Mouse (Mus musculus) splenic B cell, adult 2 months (primary cell): ENCODE measurements around the gene Plxnb3.
"Not testable (repeated sequence)": the region's sequence is repeated elsewhere in the genome, so short reads cannot be mapped to it uniquely, and the experiment has no call there.

Source experiments
- DNase-seq: peaks from one replicate; pipeline ENCODE4 v3.0.0-alpha.2; 2011; ENCODE audit warnings: low read depth, low spot score
- H3K27me3 ChIP-seq: 2 replicates; pipeline ENCODE4 v1.6.1; 2012; ENCODE audit warnings: mild to moderate bottlenecking, low read length, moderate library complexity, mixed read lengths; ENCODE audit not compliant: control insufficient read depth, poor library complexity, insufficient read depth, severe bottlenecking
- H3K36me3 ChIP-seq: 2 replicates; pipeline ENCODE4 v1.6.1; 2012; ENCODE audit warnings: mild to moderate bottlenecking, low read length, moderate library complexity, mixed read lengths; ENCODE audit not compliant: control insufficient read depth, poor library complexity, insufficient read depth, severe bottlenecking

Plxnb3 gene

GRCm38 (mm10) chrX:73756334-73757140 is at the start of gene Plxnb3:
TSS of gene Plxnb3 (plus strand) at chrX:73757090.
- Histone ChIP-seq H3K27me3 (no peaks in the 10 kb centered on the region), H3K36me3 (no peaks in the 10 kb centered on the region)
- no peak for DNase-seq

GRCm38 (mm10) chrX:73715476-73716108 is 41.3 kb upstream of the Plxnb3 start:
- no peaks in the 10 kb centered on the region for H3K27me3 ChIP-seq
- no peaks in the 10 kb centered on the region for H3K36me3 ChIP-seq
- peak; percentile 57 for DNase-seq

GRCm38 (mm10) chrX:73716109-73716661 is 40.7 kb upstream of the Plxnb3 start, which contains the start of the genes Bcap31 and Abcd1:
TSS of gene Bcap31 (minus strand) at chrX:73716175.
TSS of gene Abcd1 (plus strand) at chrX:73716597.
- H3K36me3 ChIP-seq = no peaks in the 10 kb centered on the region
- H3K27me3 ChIP-seq = no peaks in the 10 kb centered on the region
- peak; percentile 97 for DNase-seq

GRCm38 (mm10) chrX:73716709-73717545 is 40.0 kb upstream of the Plxnb3 start:
- peak; percentile 19 for DNase-seq
- H3K27me3 ChIP-seq = no peaks in the 10 kb centered on the region
- no peaks in the 10 kb centered on the region for H3K36me3 ChIP-seq

GRCm38 (mm10) chrX:73717667-73718066 is 39.2 kb upstream of the Plxnb3 start:
- no peaks in the 10 kb centered on the region for H3K36me3 ChIP-seq
- DNase-seq = peak; percentile 51
- no peaks in the 10 kb centered on the region for H3K27me3 ChIP-seq

- DNase-seq = peak; percentile 1
- no peaks in the 10 kb centered on the region for H3K36me3 ChIP-seq
These were observed 38.6 kb upstream of the Plxnb3 start for GRCm38 (mm10) chrX:73718271-73718670.

GRCm38 (mm10) chrX:73718686-73719362 is 38.1 kb upstream of the Plxnb3 start:
- DNase-seq = peak; percentile 78
- Histone ChIP-seq H3K36me3 (no peaks in the 10 kb centered on the region), H3K27me3 (no peaks in the 10 kb centered on the region)

More at GRCm38 (mm10) chrX:73718271-73718670, 38.6 kb upstream of the Plxnb3 start:
- no peaks in the 10 kb centered on the region for H3K27me3 ChIP-seq

- Histone ChIP-seq H3K27me3 (no peaks in the 10 kb centered on the region), H3K36me3 (0 out of 2 replicates have a peak, but pooled peaks cover 3% of the 10 kb centered on the region)
- no peak for DNase-seq
These were observed 26.0 kb upstream of the Plxnb3 start for GRCm38 (mm10) chrX:73730908-73731307.

- no peaks in the 10 kb centered on the region for H3K27me3 ChIP-seq
- peak; percentile 43 for DNase-seq
- H3K36me3 ChIP-seq = no peaks in the 10 kb centered on the region
These were observed 18.7 kb upstream of the Plxnb3 start for GRCm38 (mm10) chrX:73738155-73738554.

- DNase-seq = no peak
- Histone ChIP-seq H3K36me3 (no peaks in the 10 kb centered on the region), H3K27me3 (no peaks in the 10 kb centered on the region)
These were observed 17.7 kb upstream of the Plxnb3 start for GRCm38 (mm10) chrX:73739151-73739550.

GRCm38 (mm10) chrX:73739841-73740240 is 17.0 kb upstream of the Plxnb3 start:
- not testable (repeated sequence) for H3K27me3 ChIP-seq, H3K36me3 ChIP-seq, DNase-seq

- H3K36me3 ChIP-seq = no peaks in the 10 kb centered on the region
- no peak for DNase-seq
- H3K27me3 ChIP-seq = no peaks in the 10 kb centered on the region
These were observed 12.0 kb upstream of the Plxnb3 start for GRCm38 (mm10) chrX:73744774-73745481.

- H3K36me3 ChIP-seq = no peaks in the 10 kb centered on the region
- peak; percentile 15 for DNase-seq
- no peaks in the 10 kb centered on the region for H3K27me3 ChIP-seq
These were observed 7.9 kb upstream of the Plxnb3 start for GRCm38 (mm10) chrX:73748977-73749376.
